Mouse (Mus musculus): ENCODE data around the gene Srl.
"Not testable (repeated sequence)": the region's sequence is repeated elsewhere in the genome, so short reads cannot be mapped to it uniquely, and the experiment has no call there.

Srl gene

DNA sequence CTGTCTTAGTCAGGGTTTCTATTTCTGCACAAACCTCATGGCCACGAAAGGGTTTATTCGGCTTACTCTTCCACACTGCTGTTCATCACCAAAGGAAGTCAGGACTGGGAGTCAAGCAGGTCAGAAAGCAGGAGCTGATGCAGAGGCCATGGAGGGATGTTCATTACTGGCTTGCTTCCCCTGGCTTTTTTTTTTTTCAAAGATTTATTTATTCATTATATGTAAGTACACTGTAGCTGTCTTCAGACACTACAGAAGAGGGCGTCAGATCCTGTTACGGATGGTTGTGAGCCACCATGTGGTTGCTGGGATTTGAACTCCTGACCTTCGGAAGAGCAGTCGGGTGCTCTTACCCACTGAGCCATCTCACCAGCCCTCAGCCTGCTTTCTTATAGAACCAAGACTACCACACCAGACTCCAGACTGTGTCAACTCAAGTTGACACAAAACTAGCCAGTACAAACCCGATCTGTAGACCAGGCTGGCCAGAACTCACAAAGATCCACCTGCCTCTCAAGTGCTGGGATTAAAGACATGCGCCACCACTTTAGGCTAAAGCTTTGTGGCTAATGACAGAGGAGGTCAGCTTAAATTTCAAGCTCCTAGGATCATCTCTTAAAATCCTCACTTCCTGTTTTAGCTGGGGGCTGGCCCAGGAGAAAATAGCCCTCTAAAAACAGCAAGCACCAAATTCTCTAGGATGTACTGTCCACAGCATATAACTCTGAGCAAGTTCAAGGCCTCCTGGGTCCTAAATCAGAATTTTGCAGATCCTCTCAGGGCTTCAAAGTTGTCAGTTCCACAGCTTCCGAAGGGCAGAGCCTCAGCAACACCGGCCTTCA, 67.4 kb downstream of the Srl start:
- DNase-seq (ENCODE audit: low read depth, low spot score), result not testable (repeated sequence)

DNA sequence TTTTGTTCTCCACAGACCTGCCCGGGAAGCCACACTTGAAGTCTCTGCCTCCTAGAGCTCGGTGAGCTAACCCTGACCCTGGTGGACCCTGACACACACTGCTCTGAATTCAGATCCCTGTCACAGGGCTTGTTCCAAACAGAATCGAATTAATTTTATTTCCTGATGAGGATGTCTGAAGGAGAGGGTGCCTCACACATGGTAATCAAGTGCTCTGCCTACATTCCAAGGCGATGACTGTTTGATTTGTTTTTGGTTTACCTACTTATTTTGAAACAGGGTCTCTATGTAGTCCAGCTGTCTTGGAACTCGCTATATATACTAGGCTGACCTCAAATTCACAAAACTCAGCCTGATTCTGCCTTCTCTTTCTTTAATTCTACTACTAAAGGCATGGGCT, 68.4 kb downstream of the Srl start:
- DNase-seq (ENCODE audit: low read depth, low spot score), result no peak

DNA sequence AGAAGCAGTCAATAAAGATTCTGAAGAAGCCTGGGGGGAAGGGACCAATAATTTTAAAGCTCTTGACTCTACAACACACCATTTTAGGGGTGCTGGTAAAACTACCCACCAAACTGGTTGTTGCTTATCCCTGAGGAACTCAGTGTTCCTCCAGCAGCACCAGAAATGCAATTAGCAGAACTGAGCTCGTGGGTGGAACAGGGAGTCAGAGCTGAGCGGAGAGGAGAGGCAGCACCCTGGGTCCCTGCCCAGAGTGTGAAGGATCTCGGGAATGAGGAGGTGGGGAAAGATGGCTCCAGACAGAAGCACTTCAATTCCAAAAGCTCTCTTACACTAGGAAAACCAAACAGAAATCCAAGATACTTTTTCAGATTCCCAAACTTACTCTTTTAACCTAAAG, 68.9 kb downstream of the Srl start:
- no peak for DNase-seq (ENCODE audit: low read depth, low spot score)

DNA sequence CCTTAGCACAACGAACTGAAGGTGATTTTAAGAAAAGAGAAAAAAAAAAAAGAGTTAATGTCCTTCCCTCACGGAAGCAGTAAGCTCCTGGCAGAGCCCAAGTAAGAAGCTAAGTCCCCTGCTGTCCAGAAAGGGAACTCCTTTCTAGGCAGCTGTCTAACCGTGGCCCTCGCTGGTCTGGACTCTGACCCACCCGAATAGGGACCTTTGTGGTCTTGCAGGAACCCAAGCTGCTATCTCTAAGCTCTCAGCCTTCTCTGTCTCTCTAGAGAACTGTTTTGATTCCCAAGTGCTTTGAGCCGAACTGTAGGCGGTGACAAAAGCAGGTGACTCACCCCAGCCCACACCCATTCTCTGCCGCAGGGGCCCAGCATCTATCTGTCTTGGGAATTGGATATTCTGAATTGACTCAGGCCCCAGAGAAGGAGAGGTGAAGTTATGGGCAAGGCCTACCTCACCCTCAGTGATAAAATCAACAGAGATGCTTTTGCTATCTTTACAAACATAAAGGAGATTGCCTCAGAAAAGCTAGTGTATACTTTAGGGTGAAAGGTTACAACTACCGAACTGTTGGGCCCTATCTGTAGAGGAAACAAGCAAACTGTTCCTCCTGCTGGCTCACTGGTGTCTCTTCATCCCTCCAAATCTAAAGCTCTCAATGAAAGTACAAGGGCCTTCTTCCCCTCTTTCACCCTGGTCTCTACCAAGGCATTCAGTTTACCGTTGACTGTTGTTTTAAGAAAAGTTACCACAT, 71.8 kb downstream of the Srl start:
- no peak for DNase-seq (ENCODE audit: low read depth, low spot score)

DNA sequence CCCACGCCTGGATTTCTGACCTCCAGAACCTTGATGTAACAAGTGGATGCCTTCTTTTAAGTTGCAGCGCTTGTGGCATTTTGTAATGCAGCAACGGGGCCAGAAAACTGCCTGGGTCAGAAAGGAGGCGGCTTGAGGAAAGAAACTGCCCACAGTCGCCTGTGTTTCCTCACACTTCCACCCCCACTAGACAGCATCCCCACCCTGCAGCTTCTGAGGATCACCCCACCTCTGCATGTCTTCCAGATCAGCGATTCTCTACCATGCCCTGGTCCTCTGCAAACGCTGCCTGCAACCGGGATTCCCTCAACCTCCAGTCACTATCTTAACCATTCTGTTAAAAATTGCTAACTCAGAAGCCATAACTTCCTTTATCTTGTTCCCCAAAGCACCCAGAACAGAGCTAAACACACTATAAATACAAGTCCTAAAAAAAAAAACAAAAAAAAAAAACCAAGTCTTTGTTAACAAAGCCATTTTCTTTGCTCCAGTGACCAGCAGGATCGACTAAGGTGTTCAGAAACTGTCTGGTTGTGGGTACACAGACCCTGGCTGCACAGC, 77.0 kb downstream of the Srl start:
- DNase-seq (ENCODE audit: low read depth, low spot score), result no peak

DNA sequence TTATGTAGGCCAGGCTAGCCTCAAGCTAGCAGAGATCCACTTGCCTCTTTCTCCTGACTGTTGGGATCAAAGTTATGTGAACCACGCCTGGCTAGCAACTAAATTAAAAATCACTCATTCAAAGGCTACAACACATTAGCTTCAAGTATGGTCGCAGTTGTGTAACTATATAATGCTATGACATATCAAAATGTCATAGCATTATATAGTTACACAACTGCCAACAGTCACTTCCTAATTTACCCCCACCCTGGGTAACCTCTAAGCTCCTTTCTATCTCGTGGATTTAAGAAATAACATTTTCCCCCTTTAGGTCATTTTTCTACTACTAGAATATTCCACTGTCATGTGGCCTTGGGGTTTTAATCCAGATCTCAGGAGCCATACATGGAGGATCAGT, 83.7 kb downstream of the Srl start:
- DNase-seq (ENCODE audit: low read depth, low spot score), result no peak

DNA sequence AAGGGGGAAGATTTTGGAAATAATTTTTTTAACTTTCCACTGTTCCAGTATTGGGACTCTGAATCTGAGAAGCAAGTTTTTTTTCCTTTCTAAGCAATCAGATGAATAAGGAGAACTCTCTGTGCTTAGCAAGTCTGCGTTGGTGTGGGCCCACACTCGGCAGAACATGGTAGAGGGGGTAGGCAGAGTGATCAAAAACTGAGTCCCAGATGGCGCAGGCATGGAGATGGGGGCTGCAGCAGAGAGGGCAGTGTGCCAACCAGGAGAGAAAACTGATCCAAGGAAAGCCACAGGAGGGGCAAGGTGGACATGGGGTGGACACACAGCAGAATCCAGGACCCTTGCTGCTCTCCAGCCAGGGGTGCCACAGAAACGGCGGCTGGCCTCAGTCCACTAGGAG, 85.2 kb downstream of the Srl start:
- no peak for DNase-seq (ENCODE audit: low read depth, low spot score)

DNA sequence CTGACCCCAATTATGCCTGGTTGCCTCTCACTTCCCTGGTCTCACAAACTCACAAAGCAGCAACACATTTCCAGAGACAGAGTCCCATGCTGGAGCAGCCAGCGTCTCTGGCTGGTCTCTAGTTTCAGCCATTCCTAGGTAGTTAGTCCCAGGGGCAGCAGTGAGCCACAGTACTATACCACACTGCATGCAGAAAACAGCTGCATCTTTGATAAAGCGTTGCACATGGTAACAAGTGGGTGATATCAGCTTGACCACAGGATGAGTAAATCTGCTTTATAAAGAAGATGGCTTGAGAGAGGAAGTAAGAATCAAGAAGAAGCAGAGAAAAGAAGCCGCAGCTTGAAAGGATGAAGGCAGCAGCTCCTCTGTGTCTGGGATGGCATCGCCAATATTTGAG, 85.9 kb downstream of the Srl start:
- DNase-seq (ENCODE audit: low read depth, low spot score), result no peak

DNA sequence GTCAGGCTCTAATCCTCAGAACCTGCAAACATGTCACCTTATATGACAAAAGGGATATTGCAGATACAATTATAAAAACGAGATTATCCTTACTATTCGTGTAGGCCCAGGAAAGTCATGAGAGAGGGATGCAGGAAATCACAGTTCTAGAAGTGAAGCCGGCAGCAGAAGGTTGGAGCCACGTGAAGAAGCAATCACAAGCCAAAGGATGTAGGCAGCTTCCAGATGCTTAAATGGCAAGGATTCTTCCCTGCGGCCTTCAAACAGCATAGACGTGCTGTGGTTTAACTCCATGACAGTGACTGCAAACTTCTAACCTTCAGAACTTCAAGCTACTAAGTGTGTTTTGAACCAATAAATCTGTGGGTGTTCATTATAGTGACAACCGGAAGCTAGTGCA, 87.1 kb downstream of the Srl start:
- DNase-seq (ENCODE audit: low read depth, low spot score), result no peak

DNA sequence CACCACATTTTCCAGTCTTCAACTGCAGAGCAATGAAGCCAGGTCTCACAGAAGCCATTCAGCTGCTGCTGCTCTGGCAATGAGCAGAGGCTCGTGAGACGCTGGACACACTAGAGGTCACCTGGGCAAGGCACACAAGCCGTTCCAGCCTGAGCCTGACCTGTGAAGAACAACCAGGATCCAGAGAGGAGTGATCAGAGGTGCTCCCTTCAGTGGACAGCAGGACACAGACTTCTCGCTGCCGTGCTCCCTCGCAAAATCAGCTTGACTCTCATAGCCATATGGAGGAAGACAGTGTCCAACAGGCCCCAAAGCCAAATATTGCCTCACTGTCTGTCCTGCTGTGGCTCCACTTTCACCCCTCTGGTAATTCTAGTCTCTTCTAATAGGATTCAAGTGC, 92.2 kb downstream of the Srl start:
- no peak for DNase-seq (ENCODE audit: low read depth, low spot score)

DNA sequence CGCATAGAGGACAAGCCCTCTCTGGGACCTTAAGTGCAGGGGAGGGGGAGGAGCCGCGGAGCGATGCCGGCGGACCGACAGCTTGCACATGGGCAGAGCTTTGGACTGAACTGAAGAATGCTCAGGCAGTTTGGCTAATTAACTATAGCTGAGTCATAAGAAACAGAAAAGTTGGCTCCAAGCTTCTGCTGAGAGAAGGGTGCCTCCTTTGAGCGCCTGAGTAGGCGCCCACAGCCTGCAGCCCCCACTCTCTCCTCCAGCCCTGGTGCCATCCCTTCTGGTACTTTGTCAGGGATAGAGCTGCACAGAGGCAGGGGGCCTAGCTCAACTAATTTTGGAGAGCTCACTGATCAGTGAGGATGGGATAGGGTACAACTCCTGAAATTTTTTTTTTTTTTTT, 93.4 kb downstream of the Srl start:
- DNase-seq (ENCODE audit: low read depth, low spot score), result no peak

DNA sequence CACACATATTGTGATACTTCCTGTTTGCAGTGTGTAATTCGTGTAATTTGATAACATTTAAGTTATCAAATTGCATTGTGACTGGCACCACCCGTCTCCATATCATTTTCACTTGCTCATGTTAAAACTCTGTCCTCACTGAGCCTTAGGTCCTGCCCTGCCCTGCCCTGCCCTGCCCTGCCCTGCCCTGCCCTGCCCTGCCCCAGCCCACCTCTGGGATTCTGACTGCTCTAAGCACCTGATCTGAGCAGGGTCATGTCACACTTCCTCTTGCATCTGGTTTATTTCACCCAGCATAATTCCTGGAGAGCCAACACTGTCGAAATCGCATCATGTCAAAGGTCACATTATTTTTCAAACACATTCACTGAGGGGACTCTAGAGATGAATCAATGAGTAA, 95.2 kb downstream of the Srl start:
- DNase-seq (ENCODE audit: low read depth, low spot score), result no peak

DNA sequence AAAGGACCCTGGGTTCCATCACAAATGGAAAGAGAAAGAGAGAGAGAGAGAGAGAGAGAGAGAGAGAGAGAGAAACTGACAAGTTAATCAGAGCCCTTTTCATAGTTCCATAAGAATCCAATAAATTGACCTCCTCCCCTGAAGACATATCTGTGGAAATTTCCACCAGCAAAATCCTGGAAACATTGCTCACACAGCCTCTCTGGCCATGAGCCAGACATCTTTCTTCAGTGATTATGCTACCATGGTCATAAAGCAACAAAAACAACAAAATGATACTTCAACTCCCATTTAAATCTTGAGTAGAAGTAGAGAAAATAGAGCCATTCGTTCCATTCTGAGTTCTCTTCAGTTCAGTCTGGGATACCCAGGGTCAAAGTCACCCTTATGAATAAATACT, 97.2 kb downstream of the Srl start:
- DNase-seq (ENCODE audit: low read depth, low spot score), result no peak

DNA sequence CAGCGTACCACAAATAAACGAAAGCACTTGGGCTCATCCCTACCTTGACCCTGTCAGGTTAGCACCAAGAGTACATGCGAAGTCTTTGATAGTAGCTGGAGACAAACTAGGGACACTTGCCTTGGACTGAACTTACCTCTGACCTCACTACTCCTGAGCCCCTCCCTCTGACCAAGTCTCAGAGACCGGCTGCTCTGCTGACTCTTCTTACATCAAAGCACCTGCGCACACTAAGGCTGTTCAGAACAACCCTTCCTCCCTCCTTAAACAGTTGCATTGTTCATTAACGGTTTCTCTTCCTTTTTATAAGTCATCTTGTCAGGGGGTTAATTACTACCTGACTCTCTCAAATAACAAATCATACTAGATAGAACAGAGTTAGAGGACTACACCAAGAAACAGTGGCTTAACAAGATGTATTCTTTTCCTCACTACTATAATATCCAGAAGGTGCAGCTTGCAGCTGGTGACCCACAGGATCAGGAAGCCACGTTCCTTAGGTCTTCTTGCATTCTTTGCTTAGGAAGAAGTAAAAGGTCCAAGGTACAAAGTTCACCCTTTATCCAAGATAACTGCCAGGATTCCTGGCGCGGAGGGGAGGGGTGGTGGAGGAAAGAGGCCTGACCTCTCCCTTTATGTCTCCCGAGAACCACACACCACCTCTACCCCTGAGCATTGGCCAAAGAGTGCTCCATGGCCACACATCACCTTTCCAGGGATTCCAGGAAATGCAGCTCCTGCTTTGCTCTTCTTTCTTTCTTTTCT, 102.1 kb downstream of the Srl start:
- DNase-seq (ENCODE audit: low read depth, low spot score), result no peak

DNA sequence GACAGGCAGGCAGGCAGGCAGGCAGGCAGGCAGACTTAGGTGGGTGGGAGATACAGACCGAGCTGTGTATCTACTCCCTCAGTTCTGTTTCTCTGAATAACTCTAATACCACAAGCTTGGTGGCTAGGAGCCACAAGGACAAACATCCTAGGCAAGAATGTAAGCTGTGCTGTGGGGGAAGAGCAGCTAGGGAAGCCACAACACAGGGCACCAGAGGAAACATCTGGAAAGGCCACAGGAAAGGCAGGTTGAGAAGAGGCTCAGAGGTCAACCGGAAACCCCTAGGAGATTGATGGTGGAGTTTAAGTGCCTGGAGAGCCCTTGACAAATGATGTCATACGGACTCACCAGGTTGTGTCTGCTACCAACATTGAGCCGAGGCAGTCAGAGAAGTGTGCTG, 104.9 kb downstream of the Srl start:
- no peak for DNase-seq (ENCODE audit: low read depth, low spot score)

DNA sequence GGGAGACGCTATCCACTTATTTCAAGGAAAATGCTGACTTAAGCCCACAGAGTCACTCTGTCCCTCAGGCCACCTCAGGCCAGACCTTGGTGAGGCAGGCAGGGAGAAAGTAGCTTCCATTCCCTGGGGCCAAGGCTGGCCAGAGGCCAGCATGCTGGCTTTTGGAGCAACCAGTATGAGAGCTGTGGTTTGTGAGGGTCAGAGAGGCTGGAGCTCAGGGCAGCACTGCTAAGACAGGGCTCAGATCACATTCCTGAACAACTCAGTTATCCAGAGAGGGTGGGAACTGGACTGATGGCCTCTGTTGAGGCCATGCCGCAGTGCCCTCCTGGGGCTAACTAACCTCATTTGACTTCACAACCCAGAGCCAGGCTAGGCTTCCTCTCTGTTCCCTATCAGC, 106.2 kb downstream of the Srl start:
- DNase-seq (ENCODE audit: low read depth, low spot score), result no peak

DNA sequence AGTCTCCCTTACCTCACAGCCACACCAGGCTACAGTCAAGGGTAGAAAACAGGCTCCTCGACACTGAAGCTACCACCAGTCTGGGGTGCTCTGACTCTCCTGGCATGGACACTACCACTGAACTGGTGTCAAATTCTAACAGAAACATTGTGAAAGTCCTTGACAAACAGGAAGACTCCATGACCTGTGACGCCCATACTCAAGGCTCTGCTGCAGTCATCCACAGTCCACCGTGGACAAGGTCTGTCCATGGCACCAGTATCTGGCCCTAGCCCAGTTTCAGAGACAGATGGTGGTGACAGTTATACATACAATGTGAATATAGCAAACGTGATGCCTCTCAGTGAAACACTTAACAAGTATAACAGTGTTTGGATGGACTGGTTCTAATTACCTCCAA, 109.8 kb downstream of the Srl start:
- no peak for DNase-seq (ENCODE audit: low read depth, low spot score)

DNA sequence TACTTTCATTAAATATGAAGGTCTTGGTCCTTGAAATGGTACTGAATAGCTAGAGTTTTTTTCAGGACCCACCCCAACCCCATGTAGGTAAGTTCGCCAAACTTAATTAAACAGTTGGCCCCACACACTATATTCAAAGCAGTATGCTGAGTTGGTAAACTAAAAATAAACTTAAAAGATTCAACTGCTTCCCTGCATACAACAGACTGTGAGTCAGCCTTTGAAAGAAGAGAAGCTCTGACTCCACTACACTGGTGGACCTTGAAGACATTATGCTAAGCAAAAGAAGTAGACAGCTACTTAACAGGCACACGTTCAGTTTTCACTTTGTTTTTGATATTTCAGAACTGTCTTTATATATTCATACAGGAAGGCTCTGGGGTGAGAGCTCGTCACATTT, 110.6 kb downstream of the Srl start:
- no peak for DNase-seq (ENCODE audit: low read depth, low spot score)

DNA sequence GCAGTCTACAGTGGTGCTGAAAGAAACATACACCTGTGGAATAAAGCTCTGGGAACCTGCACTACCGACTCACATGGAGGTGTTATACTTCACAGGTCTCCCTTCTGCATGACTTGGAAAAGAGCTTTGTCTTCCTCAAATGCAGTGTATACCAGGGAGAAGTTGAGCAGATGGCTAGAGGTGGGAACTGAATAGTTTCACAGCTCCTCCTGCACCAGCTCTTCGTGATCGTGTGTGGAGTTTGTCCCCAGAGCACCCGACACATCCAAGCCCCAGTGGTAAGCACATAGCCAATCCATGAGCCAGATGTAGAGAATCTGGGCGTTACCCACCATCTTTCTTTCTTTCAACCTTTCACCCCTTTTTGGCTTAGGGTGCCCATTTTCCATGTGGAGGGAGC, 111.4 kb downstream of the Srl start:
- no peak for DNase-seq (ENCODE audit: low read depth, low spot score)
